Mouse (Mus musculus) cerebellum, postnatal 14 days (tissue): Measurements from ENCODE around the gene Gm9903.

Experiments used
- DNase-seq, 2 experiments: peaks; one replicate each; pipeline ENCODE4 v3.0.0; 2021; ENCODE audit warnings: mixed read lengths in 2 of 2

Gm9903 gene

GRCm38 (mm10) chr5:33629301-33629987 is at the start of gene Gm9903, which contains the start of gene Fam53a:
Gene Gm9903 (plus strand): TSS chr5:33629925.
Gene Fam53a (minus strand): TSS chr5:33629635.
- peak; percentile 100 for DNase-seq

- no peak for DNase-seq
Measured at GRCm38 (mm10) chr5:33580336-33580735, 49.4 kb upstream of the Gm9903 start.

GRCm38 (mm10) chr5:33587498-33588058 is 42.1 kb upstream of the Gm9903 start:
- peak in 1 of 2 experiments; percentile 20 for DNase-seq

DNA sequence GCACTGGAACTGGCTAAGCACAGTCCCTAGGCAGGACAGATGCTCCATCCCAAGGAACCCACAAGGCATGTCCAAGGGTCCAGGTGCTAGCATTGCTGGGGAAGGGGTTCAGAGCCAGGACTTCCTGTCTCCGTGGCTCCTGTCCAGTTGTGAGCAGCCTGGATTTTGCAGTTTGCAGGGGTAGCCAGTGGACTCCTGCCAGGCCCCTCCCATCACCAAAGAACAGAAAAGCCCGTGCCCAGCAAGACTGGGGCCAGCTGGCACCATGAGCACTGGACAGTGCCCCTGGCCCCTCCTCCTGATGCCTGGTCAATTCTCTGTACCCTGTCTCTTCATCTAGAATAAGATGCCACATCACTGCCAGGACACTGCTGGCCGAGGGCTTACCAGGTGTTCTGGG is 41.7 kb upstream of the Gm9903 start:
- DNase-seq: peak; percentile 54 to 60

DNA sequence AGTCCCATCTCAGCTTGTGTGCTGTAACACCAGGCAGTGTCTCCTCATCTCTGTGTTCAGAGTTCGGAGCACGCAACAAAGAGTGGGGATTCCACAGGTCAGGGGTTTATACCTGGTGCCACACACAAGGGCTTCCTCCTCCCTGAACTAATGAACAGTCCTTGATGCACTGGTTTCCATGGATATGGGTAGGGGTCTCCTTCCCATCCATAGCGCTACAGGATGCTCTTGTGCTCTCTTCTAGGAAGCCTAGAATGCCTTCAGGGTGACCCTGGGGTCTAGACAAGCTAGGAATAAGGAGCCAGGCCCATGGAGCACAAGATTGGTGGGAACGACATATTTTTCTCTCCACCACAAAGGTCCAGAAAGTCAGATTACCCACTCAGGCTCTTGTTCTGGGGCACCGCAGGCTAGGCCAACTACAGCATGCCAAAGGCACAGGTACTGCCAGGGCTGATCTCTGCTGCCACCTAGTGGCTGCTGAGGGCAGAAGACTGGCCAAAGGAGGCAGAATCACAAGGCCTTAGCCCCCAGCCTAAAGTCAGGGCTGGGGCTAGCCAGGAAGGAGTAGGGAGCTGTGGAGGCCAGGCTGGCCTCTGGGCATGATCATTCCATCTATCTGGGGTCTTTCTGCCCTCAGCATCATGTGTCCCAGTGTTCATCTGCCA is 40.4 kb upstream of the Gm9903 start:
- DNase-seq: peak; percentile 91 to 93

DNA sequence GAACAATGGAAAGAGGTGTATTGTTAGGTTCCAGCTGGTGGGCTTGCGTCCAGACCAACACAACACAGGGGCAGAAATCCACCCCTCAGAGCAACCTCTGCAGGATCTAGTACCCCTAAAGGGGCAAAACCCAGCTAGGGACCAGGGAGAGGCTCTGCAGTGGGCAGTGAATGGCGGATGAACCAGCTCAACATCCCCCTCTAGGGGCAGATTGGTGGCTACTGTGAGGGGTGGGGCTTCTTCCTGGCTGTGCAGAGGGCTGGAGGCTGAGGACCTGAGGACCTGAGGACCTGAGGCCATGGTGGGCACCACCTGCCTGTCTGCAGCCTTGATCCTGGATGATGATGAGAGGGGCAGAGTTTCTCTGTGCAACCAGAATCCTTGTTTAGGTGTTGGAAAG is 36.1 kb upstream of the Gm9903 start:
- DNase-seq: no peak

DNA sequence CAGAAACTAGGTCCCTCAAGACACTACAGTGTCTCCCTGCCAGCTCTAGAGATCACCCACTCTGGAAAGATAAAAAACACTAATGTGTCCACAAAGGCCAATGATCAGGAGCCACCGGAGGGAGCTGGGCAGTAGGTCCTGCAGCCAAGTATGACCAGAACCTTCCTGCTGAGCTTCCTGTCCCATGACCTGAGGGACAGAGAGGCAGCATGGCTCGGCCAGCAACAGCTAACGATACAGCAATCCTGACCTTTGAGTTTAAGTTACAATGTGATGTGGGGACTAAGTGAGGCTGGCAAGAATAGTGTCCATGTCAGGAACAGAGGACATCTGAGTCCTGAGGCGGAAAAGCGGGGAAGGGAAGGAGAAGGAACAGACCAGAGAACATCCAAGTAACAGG is 24.4 kb upstream of the Gm9903 start:
- DNase-seq: no peak

- peak; percentile 49 to 65 for DNase-seq
Measured at GRCm38 (mm10) chr5:33606631-33607030, 23.1 kb upstream of the Gm9903 start.

- no peak for DNase-seq
Measured at GRCm38 (mm10) chr5:33607434-33607833, 22.3 kb upstream of the Gm9903 start.

GRCm38 (mm10) chr5:33609226-33609625 is 20.5 kb upstream of the Gm9903 start:
- DNase-seq: no peak

DNA sequence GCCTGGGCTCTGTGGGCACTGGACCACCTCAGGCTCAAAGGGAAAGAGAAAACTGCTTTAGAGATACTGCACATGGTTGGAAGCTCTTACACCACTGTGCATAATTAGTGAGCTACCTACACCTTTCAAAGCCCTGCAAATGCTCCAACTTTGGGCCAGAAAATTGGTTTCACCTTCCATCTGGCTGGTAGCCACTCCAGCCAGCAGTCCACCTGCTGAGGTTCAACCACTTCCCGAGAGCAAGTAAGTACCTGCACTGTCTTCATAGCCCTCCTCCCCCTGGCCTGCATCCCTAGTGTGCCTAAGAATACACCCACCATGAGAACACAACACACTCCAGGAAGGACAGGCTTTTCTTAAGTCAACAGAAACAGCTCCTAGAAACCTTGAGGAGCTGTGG is 17.9 kb upstream of the Gm9903 start:
- DNase-seq: no peak

DNA sequence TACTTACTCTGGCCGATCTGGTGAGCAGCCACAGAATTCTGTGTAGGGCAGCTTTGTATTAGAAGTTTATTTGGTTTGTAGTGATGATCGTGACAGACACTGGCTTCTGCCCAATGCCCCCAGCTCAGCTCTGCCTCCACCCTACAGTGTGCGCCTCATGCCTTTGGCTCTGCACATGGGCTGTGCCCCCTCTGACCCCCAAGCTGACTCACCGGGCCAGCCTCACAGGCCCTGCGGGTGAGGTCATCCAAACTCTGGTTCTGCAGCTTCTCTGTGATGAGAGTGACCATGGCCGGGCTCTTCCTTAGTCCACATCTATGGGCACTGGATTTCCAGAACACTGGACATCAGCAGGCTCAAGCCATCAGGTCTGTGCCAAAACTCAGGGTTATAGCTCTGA is 15.3 kb upstream of the Gm9903 start:
- DNase-seq: no peak

GRCm38 (mm10) chr5:33622671-33623070 is 7.1 kb upstream of the Gm9903 start:
- DNase-seq: no peak

GRCm38 (mm10) chr5:33623766-33624165 is 6.0 kb upstream of the Gm9903 start:
- no peak for DNase-seq

GRCm38 (mm10) chr5:33627968-33628367 is 1.8 kb upstream of the Gm9903 start:
- no peak for DNase-seq

DNA sequence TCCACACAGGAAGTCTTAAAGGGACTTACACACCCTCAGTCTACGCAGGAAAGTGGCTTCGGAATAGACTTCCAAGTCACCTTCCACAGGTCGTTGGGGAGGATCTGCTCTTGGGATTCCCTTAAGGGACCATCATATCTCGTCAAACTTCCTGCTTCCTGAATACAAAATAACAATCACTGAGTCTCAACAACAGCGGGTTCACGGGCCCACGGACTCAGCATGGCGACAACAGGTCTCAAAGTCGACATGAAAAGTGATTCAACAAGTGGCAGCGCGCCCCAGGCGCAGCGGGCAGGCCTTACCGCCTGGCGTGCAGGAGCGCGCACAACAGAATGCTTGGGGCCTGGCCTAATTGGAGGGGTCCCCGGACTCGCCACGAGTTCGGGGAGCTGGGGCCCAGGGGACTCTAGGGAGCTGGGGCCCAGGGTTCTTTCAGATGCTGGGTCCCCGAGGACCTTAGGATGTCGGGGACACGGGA is 865 bp upstream of the Gm9903 start:
- peak; percentile 61 to 67 for DNase-seq

DNA sequence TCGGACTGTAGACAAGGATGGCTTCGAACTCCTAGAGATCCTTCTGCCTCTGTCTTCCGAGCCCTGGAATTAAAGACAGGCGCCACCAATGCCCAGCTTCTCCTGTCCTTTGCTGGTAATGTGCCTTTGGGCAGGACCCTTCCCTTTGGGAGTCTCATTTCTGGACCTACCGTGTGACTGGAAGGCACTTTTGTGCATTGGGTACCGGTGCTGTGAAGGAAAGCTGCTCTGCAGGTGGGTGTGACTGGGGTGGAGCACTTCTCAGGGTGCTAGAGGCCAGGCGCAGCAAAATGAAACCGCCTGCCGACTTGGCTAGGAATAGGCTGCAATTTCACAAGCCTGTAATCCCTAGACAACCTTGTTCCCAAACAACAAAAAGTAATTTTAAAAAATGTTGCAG is 336 bp downstream of the Gm9903 start:
- peak in 1 of 2 experiments; percentile 45 for DNase-seq

- no peak for DNase-seq
Measured at GRCm38 (mm10) chr5:33630615-33631014, 890 bp downstream of the Gm9903 start.

- DNase-seq: no peak
Measured at GRCm38 (mm10) chr5:33632526-33632925, 2.8 kb downstream of the Gm9903 start.

DNA sequence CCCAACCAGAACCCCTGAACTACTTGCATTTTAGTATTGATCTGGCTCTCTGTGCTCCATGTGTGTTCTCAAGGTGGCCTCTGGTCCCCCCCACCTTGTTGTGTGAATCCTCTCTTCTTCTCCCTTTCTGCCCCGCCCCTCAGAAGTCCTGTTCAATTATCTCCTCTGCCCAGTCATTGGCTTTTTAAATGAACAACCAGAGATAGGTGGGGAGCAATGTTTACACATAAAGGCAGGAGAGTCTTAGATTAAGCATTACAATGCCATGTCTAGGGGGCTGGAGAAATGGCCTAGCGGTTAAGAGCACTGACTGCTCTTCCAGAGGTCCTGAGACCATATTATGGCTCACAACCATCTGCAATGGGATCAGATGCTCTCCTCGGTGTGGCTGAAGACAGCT is 5.6 kb downstream of the Gm9903 start:
- no peak for DNase-seq

DNA sequence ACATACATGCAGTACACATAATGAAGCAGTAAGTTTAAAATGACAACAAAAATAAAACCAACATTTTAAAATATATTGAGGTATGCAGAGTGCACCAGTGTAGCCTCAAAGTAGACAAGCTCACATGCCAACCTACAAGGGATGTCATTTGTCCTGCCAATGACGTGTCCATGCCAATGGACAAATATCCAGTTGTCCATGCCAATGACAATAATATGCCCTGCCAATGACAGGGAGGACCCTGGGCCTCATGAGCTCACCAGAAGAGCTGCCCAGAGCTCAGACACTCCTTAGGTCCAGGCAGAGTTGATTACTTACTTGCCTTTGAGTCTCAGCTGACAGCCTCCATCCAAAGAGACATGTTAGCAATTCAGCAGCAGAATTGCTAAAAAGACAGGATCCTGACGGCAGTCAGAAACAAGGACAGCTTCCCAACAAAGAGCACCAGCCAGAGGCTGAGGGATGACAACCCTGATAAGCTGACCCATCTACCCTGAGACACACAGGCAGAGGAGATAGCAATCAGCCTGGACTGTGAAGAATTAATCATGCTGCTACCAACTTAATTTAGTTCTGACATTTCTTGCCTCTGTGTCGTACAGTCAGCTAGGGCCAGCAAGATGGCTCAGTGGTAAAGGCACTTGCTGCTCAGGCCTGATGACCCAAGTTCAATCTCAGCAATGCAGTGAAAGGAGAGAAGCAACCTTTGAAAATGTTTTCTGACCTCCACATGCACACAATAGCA is 8.1 kb downstream of the Gm9903 start:
- DNase-seq: no peak

- DNase-seq: no peak
Measured at GRCm38 (mm10) chr5:33638826-33639225, 9.1 kb downstream of the Gm9903 start.

DNA sequence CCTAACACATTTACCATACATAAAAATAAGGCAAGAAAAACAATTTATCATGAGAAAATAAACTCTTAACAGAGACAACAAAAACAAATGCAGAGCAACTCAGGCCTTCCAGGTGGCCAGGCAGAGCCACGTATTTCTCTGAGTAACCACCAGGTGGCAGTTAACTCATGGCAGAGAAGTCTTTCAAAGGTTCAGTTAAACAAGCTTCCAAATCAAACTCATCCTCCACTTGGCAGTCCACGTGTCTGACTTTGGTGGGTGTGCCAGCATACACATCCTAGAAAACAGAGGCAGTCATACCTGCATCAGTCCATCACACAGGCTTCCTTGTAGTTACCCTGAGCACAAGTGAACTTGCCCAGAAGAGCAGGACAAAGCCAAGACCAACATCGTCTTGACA is 10.9 kb downstream of the Gm9903 start:
- peak; percentile 69 to 73 for DNase-seq
